26 mouse cellular contexts compared by ENCODE assay signal in genomic region chr5:6356161-6356560, GRCm38 (mm10).
"Had no signal": no experiment of that assay in that cellular context is flagged by ENCODE, and none has a peak within 500 bp of the region (broad histone marks: within the 10 kb centered on the region; RNA-seq: fewer than 3 reads in every experiment).

No protein-coding gene starts in this region.

- DNase-seq: gastrocnemius, adult 2 months; gastrocnemius, postnatal 10 days; gastrocnemius, postnatal 25 days; heart, adult 11 months; heart, adult 2 months; heart, postnatal 14 days; heart, postnatal 36 days; kidney, adult 11 months; kidney, adult 2 months; kidney, adult 9 months; kidney, postnatal 14 days; kidney, postnatal 36 days; layer of hippocampus, postnatal 36 days; left cerebral cortex, postnatal 4 days had no signal

- H3K4me3 ChIP-seq: gastrocnemius, adult 2 months; heart, adult 2 months; heart, embryonic 13.5 days; heart, embryonic 15.5 days; hindbrain, embryonic 13.5 days; hindbrain, embryonic 15.5 days; kidney, embryonic 15.5 days; left cerebral cortex, adult 2 months; limb, embryonic 13.5 days; limb, embryonic 15.5 days; liver, embryonic 12.5 days had no signal

- H3K27ac ChIP-seq: gastrocnemius, adult 2 months; heart, adult 2 months; heart, embryonic 13.5 days; heart, embryonic 15.5 days; hindbrain, embryonic 13.5 days; hindbrain, embryonic 15.5 days; hindbrain, postnatal 0 days; kidney, embryonic 15.5 days; kidney, postnatal 0 days; left cerebral cortex, adult 2 months; limb, embryonic 13.5 days; limb, embryonic 15.5 days; liver, embryonic 12.5 days; liver, embryonic 14.5 days had no signal
